Mouse (Mus musculus) lung, embryonic 14.5 days (tissue): Measurements from ENCODE around the gene Fam174b. TPM values are rescaled to one million over a fixed set of nuclear protein-coding genes. Genes with fewer than 3 reads are reported as not detected.

Experiments
- ATAC-seq: fragments of 200-750 bp; cut with Nextera tagmentation; 2 replicates; pipeline ENCODE4 v1.8.0; 2017; ENCODE audit warnings: mild to moderate bottlenecking, moderate TSS enrichment, moderate library complexity; ENCODE audit not compliant: insufficient read depth
- DNase-seq: peaks from one replicate; pipeline ENCODE4 v3.0.0-alpha.2; 2015
- H3K27ac ChIP-seq: fragments of 300-500 bp; sonication (generic); 2 replicates; pipeline ENCODE4 v1.5.1; 2014; ENCODE audit warnings: low read depth, mild to moderate bottlenecking, moderate library complexity
- H3K27me3 ChIP-seq: fragments of 300-500 bp; sonication (generic); 2 replicates; pipeline ENCODE4 v1.6.1; 2014; ENCODE audit warnings: low read length, control low read depth; ENCODE audit not compliant: insufficient read depth
- H3K36me3 ChIP-seq: fragments of 300-500 bp; sonication (generic); 2 replicates; pipeline ENCODE4 v1.6.1; 2014; ENCODE audit warnings: control low read depth; ENCODE audit not compliant: insufficient read depth
- H3K4me1 ChIP-seq: fragments of 300-500 bp; sonication (generic); 2 replicates; pipeline ENCODE4 v1.6.1; 2014; ENCODE audit warnings: antibody characterized with exemption, control low read depth; ENCODE audit not compliant: insufficient read depth
- H3K4me2 ChIP-seq: fragments of 300-500 bp; sonication (generic); 2 replicates; pipeline ENCODE4 v1.6.1; 2014; ENCODE audit warnings: mild to moderate bottlenecking
- H3K4me3 ChIP-seq: fragments of 300-500 bp; sonication (generic); 2 replicates; pipeline ENCODE4 v1.5.1; 2014; ENCODE audit warnings: low read depth, low read length
- H3K9ac ChIP-seq: fragments of 300-500 bp; sonication (generic); 2 replicates; pipeline ENCODE4 v1.6.1; 2014
- H3K9me3 ChIP-seq: fragments of 300-500 bp; sonication (generic); 2 replicates; pipeline ENCODE4 v1.6.1; 2016; ENCODE audit warnings: low read depth, low read length, control low read depth
- CTCF ChIP-seq: IDR thresholded peaks from 2 replicates; pipeline ENCODE4 v1.5.1; 2016; ENCODE audit warnings: antibody characterized with exemption, low read depth
- WGBS: fragments of 180-500 bp; shearing (Covaris S2); extraction: QIAGEN DNeasy Blood & Tissue Kit; methylation state at CpG from one replicate; pipeline ENCODE4 v1.1.7; 2014; 5-methylcytosine and 5-hydroxymethylcytosine counted together
- polyA plus RNA-seq: library from polyadenylated mRNA; unstranded; fragments of >200 nt; fragmentation: Nextera tagmentation; extraction: Ambion mirVana; gene quantifications from 2 replicates; pipeline ENCODE4 v1.2.1, GENCODE M21; 2014

Gene Fam174b
- polyA plus RNA-seq, 1 experiment from 2014 or later, result 72.6 TPM

DNA sequence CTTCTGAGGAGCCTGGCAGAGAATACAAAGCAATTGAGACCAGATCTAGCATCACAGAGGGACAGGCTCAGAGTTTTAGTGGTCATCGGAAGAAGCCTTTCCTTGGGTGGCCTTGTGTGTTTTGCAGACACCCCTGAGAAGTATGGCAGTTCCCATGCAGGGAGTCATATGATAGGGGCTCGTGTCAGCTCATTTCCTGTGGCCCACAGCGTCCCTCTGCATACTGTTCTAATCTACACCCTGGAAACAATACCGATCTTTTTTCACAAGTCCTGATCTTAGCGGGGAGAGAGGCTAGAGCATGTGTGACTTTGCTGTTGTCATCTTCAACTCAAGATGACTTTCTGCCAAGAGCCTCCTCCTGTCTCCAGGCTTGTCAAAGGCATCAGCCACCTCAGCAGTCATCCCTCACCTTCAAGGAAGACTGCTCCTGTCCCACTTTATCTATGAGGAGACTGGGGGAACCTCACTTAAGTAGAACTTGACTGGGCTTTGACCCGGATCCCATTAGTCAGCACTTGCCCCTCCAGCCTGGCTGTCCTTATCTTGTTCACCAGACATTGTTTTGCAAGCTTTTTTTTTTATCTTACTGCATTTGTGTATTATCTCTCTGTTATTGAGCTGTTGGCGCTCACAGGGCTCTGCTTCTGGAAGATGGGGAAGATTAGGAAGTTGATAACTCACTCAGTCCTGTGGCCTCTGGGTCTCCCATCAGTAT is 25.2 kb downstream of the Fam174b start:
- 42% methylated on average over 7 of the region's 7 CpGs for WGBS
- H3K36me3 ChIP-seq, result peaks cover 15% of the 10 kb centered on the region; the same call in 1 of the 2 replicates
- DNase-seq (no peak), ATAC-seq (peak; percentile 31; the same call in 1 of the 2 replicates)
- H3K27me3 ChIP-seq, result no peaks in the 10 kb centered on the region
- H3K9ac ChIP-seq, result no peak overlapping the region
- H3K4me3 ChIP-seq, result no peak overlapping the region
- no peak for TF ChIP-seq CTCF
- H3K9me3 ChIP-seq, result no peaks in the 10 kb centered on the region
- H3K27ac ChIP-seq, result no peak overlapping the region
- no peak overlapping the region for H3K4me2 ChIP-seq
- no peaks in the 10 kb centered on the region for H3K4me1 ChIP-seq

GRCm38 (mm10) chr7:73769224-73769623 is 29.1 kb downstream of the Fam174b start:
- Histone ChIP-seq H3K9me3 (no peaks in the 10 kb centered on the region), H3K27ac (no peak overlapping the region), H3K9ac (no peak overlapping the region), H3K4me1 (peaks cover 6% of the 10 kb centered on the region), H3K4me3 (no peak overlapping the region), H3K4me2 (no peak overlapping the region), H3K27me3 (no peaks in the 10 kb centered on the region), H3K36me3 (peaks cover 18% of the 10 kb centered on the region; the same call in 1 of the 2 replicates)
- ATAC-seq, result no peak
- 88% methylated on average over 4 of the region's 4 CpGs for WGBS
- no peak for TF ChIP-seq CTCF
- no peak for DNase-seq

GRCm38 (mm10) chr7:73771384-73772274 is 31.5 kb downstream of the Fam174b start:
- ATAC-seq, result peak; percentile 57; the same call in 1 of the 2 replicates
- Histone ChIP-seq H3K4me2 (peak overlapping the region; percentile 31), H3K4me1 (peaks cover 6% of the 10 kb centered on the region), H3K36me3 (peaks cover 16% of the 10 kb centered on the region; the same call in 1 of the 2 replicates), H3K4me3 (no peak overlapping the region), H3K27ac (peak overlapping the region; percentile 58; the same call in 1 of the 2 replicates), H3K27me3 (no peaks in the 10 kb centered on the region), H3K9me3 (no peaks in the 10 kb centered on the region), H3K9ac (no peak overlapping the region)
- WGBS, result 37% methylated on average over 19 of the region's 19 CpGs
- DNase-seq, result peak; percentile 60
- no peak for TF ChIP-seq CTCF

DNA sequence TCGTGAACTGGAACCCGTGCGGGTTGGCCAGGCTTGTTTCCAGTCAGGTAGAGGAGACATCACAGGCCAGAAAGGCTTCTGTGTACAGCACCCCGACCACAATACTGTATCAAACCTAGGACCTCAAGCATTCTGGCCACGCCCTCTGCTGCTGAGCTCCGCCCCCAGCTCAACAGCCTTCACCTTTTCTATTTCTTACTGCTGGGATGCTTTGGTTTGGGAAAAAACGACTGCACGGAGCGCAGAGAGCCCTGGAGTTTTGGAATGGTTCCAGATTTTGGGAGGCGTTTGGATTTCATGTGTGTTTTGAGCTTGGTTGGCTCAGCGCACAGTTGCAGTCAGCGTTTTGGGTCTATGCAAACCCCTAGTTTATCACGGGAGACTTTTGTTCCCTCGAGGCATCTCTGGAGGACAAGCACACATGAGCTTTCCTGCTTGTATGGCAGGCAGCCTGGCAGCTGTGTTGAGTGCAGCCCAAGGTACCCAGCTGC is 32.2 kb downstream of the Fam174b start:
- DNase-seq, result peak; percentile 85
- no peak for TF ChIP-seq CTCF
- Histone ChIP-seq H3K27ac (0 out of 2 replicates have a peak overlapping the region, but pooled peaks have one; percentile 6), H3K9ac (no peak overlapping the region), H3K36me3 (peaks cover 15% of the 10 kb centered on the region; the same call in 1 of the 2 replicates), H3K4me2 (no peak overlapping the region), H3K4me1 (peaks cover 6% of the 10 kb centered on the region), H3K27me3 (no peaks in the 10 kb centered on the region), H3K4me3 (no peak overlapping the region), H3K9me3 (no peaks in the 10 kb centered on the region)
- ATAC-seq, result peak; percentile 64
- 51% methylated on average over 14 of the region's 14 CpGs for WGBS

- no peak for DNase-seq
- Histone ChIP-seq H3K36me3 (peaks cover 5% of the 10 kb centered on the region; the same call in 1 of the 2 replicates), H3K9ac (no peak overlapping the region), H3K27me3 (no peaks in the 10 kb centered on the region), H3K4me1 (peaks cover 6% of the 10 kb centered on the region), H3K9me3 (no peaks in the 10 kb centered on the region), H3K27ac (no peak overlapping the region), H3K4me2 (no peak overlapping the region), H3K4me3 (no peak overlapping the region)
- WGBS, result 61% methylated on average over 9 of the region's 9 CpGs
- TF ChIP-seq CTCF, result no peak
- no peak for ATAC-seq
Measured at GRCm38 (mm10) chr7:73774781-73775180, 34.7 kb downstream of the Fam174b start.

DNA sequence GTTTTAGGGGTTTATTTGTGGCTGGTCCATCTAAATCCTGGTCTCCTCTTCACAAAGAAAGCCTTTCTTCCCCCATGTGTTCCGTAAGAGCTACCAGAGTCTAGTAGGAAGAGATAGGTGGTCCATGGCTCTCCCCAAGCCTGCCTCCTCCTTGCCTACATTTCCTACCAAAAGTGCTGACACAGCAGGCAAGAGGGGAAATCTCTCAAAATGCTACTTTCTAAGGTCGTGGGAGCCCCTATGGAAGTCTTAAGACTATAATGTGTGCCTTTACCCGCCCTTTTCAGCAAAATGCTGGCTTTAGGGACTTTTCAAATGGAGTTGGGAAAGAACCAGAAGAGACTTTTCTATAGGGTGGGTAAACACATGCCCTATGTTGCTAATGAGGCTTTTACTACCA is 37.7 kb downstream of the Fam174b start:
- Histone ChIP-seq H3K36me3 (peaks cover 5% of the 10 kb centered on the region; the same call in 1 of the 2 replicates), H3K27ac (no peak overlapping the region), H3K27me3 (no peaks in the 10 kb centered on the region), H3K4me3 (no peak overlapping the region), H3K9me3 (no peaks in the 10 kb centered on the region), H3K4me1 (0 out of 2 replicates have a peak, but pooled peaks cover 2% of the 10 kb centered on the region), H3K4me2 (no peak overlapping the region), H3K9ac (no peak overlapping the region)
- no peak for DNase-seq
- TF ChIP-seq CTCF, result no peak
- ATAC-seq, result no peak
- 73% methylated on average over 3 of the region's 3 CpGs for WGBS
